Mouse (Mus musculus) cerebellum, adult 9-11 months (tissue): ENCODE data around the gene Smad9.

ENCODE experiments used
- DNase-seq: peaks from one replicate; pipeline ENCODE4 v3.0.0; 2022

Smad9 gene

DNA sequence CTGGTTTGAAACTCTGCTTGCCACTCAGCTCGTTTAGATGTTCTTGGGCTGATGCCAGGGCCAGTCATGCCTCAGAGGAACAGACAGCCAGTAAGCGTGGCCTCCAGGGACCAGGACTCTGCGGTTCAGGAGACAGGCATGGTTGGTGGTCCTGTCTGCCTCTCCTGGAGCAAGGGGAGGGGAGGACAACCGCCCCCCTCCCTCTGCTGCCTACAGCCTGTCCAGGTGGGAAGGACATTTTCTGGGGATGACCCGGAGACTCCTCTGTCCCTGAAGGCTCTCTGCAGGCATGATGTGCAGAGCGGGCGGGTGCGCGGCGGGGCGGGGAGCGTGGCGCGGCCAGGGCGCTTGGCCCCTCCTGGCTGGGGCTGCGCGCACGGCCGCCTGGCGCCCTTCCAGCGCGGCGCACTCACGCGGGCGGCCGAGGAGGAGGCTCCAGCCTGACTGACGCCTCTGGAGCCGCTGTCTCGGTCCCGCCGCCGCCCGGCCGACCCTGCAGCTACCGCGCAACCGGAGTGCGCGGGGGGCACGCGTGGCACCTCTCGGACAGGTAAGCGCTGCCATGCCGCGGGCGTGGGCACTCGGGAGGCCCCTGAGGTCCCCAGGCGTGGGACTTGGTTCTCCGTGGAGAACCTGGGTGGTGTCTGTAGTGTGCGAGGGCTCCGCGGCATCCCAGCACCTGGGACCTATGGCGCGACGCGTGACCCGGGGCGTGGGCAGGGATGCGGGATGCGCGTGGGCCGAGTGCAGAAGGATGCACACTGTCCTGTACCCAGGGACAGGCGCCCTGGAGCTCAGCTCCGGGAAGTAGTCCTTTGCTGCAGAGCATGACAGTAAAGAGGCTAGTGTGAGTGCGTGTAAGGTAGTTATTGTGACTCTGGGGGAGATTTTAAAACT, at the start of gene Smad9:
TSS of gene Smad9 (plus strand) at position 438 of the 897 bp plus-strand sequence.
- peak; percentile 85 for DNase-seq

DNA sequence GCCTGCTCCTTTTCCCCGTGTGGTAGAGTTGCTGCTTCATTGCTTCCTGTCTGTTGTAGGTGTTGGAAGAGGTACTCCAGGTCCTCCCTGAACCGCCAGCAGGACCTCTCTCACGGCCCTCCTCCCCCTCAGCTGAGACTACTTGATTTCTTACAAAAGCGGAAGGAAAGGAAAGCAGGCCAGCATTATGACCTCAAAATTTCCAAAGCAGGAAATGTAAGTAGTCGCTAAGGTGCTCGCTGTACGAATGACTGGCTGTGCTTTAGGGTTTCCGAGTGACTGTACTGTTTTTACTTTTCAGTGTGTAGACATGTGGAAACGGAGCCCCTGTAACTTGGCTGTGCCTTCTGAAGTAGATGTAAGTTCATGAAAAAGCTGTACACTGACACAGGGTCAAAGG, 46.4 kb upstream of the Smad9 start:
- DNase-seq: no peak

DNA sequence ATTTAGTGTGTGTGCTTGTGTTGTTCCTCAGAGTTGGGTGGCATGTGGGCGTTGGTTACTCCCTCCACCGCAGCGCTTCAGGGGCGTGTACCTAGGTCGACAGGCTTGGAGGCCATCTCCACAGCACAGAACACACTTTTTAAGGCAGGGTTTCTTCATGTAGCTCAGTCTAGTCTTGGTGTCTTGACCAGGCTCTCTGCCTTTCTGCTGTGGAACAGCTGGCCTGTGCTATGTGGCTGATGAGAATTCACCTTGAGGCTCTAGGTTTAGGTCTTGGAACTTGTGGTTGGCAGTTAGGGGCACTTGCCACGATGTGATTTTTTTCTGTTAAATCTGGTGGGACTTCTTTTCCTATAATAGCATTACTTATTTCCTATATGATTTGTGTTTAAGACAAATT, 41.1 kb upstream of the Smad9 start, which contains the start of gene Gm21958:
TSS of gene Gm21958 (minus strand) at position 101 of the 400 bp plus-strand sequence.
- DNase-seq: no peak

DNA sequence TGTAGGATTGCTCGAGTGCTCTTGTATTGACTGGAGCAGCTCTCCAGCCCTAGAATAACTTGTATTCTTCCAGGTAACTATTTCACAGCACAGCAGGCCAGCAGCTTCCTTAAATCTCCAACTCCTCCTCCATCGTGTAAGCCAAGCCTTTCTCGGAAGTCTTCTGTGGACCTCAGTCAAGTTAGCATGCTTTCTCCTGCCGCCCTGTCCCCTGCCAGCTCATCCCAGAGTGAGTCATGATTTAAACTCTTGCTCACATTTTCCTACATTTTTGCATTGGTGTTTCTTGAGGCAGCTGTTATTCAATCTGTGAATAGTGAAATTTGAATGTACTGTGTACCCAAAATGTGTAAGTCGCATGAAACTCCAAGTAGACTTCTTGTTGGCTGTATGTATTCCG, 39.9 kb upstream of the Smad9 start:
- no peak for DNase-seq

DNA sequence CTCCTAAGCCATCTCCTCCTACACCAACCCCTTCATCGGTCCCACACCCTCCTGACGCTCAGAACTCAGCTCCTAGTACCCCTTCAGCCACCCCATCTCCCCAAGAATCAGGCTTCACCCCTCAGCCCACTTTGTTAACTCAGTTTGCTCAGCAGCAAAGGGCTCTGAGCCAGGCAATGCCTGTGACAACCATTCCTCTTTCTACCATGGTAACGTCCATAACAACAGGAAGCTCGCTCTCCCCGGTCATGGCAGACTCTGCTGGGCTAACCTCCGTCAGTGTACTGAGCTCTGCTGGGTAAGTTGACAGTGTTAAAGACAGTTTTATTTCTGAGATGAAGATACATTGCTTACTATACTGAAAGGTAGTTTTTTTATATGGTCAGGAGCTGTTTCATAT, 38.0 kb upstream of the Smad9 start:
- DNase-seq: no peak

DNA sequence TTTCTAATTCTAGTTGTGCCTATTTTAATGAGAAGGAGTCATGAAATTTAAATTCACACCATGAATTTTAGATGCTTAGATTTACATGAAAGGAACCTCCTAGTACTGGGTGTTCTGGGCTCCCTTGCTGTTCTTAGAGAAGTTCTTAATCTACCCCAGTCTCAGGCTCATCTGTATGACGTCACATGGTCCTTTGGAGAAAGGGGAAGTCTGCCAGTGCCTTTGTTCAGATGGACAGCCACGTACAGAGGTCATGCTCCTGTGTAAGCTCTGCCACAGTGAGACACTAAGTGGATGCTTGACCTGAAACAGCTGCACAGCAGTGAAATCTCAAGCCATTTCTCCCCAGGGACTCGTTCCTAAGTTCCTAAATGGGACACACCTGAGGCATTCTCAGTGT, 36.4 kb upstream of the Smad9 start:
- DNase-seq: no peak

DNA sequence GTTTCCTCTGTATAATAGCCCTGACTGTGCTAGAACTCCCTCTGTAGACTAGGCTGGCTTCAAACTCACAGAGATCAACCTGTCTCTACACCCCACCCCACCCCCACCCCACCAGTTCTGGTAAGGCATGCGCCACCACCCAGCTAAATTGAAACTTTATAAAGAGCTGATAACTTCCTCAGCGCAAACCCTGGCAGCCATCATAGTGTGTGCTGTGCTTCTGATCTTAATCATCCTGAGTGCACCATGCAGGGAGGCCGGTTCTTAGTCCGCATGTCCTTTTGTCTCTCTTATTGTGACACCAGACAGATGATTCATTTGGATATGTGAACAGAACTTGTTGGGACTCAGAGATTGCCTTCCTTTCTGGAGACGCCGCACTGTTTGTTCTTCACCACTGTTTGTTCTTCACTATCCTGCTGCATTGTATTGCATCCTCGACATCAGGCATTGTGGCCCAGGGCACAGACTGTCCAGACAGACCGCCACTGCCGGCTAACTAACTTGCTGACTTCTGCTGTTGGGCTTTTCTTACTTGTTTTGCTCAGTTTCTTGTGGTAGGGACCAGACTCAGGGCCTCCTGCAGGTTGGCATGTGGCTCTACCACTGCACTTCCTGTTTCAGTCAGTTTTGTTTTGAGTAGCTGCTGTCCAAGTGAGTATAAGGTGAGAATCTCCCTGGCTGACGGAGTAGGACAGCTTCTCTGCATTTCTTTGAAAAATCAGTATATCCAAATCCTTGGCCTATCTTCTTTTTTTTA, 31.5 kb upstream of the Smad9 start:
- no peak for DNase-seq

DNA sequence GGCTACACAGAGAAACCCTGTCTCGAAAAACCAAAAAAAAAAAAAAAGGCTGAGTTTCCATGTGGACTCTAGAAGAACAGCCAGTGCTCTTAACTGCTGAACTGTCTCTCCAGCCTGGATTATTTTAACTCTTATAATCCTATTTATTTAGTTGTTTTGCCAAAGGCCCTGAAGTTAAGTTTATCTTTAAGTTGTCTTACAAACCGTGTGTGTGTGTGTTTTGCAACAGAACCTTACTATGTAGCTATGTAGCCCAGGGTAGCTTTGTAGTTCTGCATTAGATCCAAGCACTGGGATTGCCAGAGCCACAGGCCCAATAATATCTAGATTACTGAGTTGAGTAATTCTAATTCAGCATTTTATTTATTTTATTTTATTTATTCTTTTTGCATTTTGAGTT, 30.0 kb upstream of the Smad9 start:
- DNase-seq: no peak

DNA sequence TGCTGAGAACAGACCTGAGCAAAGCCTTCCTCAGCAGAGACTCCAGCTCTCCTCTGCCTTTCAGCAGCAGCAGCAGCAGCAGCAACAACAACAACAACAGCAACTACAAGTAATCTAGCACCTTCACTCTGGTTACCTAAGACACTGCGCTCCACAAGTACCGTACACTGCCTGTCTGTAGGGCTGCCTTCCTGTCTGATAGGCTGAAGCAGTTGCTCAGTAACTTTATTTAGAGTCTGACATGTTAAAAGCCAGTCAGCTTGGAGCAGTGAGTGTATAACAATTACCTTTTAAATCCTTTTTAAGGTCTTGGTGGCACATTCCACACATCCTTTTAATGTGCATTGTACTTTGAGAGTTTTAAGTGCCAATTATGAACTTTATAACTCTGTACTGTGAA, 27.8 kb upstream of the Smad9 start:
- DNase-seq: no peak

DNA sequence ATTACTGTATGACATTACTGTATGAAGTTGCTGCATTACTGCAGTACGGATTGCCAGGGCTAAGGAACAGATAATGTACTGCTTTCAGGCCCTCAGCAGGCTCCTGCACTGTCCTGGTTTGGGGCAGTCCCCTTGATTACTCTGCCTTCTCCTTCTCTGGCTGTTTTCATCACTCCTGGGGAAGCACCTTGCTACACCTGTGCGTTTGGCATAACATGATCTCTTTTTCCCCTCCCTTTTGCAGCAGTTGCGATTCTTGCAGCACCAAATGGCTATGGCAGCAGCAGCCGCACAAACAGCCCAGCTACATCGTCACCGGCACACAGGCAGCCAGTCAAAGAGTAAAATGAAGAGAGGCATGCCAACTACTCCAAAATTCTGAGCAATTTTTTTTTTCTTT, 27.3 kb upstream of the Smad9 start:
- DNase-seq: no peak

DNA sequence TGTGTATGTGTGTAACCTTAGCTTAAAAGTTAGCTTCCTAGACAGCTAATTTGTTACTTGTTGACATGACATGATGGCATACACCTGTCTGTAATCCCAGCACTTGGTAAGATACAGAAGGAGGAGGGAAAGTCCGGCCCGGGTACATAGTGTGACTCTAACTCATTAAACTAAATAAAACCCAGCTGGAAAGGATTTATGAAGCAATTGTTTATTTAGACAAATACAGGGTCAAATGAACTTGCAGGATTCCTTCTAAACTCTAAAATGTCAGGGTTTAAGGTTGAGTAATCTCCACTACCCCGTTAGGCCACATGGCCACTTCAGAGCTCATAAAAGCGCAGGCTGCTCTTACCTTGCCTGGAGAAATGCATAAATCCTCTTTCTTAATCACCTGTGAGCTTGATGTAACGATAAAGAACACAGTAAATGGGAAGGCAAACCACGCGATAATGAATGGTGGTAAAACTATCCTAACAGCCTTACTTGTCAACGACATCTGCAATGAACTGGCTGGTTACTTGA, 23.7 kb upstream of the Smad9 start:
- no peak for DNase-seq

DNA sequence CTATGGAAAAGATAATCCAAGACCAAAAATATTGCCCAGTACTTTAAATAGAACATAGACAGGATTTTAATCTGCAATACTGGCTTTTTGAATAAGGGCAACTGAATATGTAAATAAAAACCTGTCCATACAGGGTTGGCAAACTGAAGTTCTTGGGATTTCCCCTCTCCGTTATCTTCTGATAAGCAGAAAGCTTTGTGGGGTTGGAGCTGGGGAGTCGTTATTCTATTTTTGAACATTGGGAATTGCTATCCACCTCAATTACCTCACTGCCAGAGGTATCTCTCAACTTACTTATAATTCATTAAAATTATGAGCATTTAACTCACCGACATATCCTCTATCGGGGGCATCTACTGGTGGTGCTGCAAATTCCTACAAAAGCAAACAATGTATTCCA, 23.0 kb upstream of the Smad9 start:
- DNase-seq: no peak

DNA sequence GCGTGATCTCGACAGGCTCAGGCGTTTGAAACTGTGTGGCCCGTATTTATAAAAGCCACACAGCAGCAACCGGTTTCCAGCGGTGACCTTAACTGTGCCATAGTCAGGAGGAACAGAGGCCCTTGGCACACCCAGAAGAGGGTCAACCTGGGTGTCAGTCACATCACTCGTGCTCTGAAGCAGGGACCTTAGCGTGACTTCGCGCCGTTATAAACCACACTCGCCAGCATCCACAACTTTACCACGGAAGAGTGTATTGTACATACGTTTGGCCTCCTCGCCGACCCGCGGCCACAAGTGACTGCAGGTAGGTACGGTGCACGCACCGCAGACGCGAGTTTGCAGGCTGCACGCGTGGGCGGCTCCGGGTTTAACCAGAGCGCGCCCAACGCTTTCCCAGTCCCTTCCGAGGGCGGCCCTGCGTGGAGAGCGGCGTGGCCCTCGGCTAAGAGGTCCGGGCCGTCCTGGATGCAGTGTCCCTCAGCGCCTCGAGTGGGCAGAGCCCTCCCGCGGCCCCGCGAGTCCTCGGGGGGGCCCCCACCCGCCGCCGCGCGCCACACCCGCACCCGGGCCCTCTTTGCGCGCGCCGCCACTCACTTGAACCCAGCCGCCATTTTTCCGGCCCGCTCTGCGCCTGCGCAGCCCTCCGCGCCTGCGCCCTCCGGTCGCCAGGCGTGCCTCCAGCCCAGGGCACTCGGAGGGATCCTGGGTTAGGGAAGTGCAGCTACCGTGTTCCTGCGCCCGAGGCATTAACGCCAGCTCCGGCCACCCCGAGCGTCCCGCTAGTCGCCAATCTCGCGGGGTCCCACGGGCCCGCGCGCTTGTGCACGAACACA, 20.8 kb upstream of the Smad9 start:
- no peak for DNase-seq

DNA sequence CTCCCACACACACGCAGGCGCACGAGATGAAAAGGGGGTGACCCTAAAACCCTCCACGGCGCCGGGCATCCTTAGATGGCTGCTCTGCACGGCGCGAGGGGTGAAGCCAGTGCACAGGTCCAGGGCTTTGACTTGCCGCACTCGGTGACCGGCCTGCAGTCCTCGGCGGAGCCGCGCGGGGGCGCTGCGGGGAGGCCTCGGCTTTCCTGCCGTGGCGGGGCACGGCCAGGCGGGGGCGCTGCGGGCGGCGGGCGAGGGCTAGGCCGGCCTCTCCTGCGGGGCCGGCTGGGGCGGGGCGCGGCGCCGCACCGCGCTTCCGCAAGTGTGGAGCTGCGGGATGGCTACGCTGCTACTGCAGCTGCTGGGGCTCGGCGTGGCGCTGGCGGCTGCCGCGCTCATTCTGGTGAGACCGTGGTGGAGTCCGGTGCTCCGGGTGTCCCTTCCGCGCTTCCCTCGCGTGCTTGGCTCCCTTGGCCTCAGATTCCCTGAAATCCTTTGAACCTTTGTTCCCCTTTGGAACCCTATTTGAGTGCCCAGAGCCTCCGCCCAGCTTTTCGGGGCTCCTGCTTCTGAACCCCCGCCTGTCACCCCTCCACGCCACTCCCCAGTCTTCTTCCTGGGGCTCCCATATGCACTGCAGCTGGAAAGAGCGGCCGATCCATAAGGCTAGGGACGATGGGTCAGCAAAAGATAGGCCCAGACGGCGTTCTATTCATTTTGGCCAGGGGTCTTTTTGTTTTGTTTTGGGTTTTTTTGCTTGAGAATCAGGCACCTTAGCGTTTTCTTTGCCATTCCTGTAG, 19.9 kb upstream of the Smad9 start, which contains the start of the genes Exosc8 and Alg5:
TSS of gene Exosc8 (minus strand) at position 147 of the 800 bp plus-strand sequence.
TSS of gene Alg5 (plus strand) at position 293 of the 800 bp plus-strand sequence.
- peak; percentile 91 for DNase-seq

DNA sequence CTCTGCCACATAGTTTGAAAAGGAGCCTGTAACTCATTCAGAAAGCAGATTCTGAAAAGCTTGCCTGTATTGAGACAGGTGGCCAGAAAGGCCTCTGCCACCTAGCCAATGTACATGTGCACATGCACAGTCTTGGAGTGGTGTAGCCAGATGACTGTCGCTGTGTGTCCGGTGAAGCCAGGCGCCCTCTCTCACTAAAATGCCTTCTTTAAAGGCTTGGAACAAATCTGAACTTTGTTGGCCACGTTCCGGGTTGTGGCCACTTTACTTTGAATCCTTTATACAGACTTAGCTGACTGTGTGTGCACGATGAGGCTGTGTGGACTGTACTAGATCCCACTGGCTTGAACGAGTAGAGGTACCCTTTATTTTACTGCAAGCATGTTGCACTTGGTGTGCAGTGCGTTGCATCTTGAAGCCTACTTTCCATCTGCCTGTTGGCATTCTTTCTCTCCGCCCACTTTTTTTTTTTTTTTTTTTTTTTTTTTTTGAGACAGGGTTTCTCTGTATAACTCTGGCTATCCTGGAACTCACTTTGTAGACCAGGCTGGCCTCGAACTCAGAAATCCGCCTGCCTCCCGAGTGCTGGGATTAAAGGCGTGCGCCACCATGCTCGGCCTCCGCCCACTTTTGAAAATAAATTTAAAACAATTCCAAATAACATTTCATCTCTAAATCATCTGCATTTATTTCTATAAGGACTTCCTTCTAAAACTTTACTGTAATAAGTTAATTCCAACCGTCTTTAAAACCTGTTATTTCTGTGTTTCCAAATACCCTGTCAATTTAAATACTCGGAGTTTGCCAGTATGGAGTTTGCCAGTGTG, 19.1 kb upstream of the Smad9 start:
- peak; percentile 48 for DNase-seq

DNA sequence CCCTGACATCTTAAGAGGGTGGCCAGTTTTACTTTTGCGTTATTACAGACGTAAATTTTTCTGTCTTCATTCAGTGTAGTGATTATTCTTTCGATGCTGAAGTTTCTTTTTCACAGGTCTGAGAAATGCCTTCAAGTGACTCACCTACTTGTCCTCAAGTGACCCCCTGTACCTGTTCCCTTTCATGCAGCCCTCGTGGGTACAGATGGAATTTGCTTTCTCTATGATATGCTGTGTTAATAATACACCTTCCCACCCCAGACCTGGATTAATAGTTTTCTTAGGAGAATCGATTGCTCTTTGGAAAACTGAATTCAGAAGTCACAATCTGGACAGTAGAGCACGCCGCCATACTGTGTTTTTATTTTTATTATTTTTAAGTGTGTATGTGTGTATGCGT, 18.1 kb upstream of the Smad9 start:
- no peak for DNase-seq

DNA sequence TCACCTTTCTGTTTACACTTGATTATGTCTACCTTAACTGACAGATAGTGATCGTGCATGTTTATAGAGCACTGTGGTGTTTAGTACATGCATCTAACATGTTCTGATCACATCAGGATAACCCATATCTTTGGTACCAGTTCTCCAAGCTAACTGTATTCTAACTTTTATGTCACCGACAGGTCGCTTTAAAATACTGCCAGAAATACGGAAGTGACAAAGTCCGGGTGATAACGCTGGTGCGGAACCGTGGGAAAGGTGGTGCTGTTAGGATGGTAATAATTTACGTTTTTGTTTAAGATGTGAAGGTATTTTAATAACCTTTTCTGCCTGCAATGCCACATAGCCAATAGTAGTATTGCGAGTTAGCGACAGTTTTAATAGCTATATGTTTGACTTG, 13.4 kb upstream of the Smad9 start:
- no peak for DNase-seq

DNA sequence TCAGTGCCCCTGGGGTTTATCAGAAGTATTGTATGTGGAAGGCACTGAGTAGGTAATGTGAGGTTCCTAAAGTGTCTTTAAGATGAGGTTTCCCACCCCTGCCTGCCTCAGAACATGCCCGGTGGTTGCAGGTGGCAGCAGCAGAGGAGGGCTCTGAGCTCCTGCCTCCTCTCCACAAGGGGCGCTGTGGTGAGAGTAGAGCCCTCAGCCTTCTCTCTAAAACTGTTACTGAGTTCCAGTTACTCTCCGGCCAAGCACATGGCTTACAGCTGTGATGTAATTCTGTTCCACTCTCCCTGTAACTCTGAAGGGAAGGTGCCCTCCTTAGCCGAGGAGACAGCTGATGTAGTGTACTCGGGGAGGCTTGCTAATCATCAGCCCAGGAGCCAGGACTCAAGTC, 9.6 kb upstream of the Smad9 start:
- no peak for DNase-seq

DNA sequence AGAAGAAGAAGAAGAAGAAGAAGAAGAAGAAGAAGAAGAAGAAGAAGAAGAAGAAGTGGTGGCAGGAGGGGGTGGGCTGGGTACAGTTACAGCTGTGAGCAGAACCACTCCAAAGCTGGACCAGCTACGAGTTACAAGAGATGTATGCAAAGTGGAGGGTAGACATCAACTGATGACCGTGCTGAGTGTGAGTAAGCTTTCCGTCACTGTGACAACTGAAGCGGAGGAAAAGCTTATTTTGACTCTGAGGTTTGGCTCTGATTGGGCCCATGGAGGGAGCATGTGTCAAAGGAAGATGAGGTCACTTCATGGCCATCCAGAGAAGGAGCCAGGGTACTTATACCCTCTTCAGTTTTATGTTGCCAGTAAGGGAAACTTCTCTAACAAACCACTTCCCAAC, 2.0 kb upstream of the Smad9 start:
- DNase-seq: no peak

DNA sequence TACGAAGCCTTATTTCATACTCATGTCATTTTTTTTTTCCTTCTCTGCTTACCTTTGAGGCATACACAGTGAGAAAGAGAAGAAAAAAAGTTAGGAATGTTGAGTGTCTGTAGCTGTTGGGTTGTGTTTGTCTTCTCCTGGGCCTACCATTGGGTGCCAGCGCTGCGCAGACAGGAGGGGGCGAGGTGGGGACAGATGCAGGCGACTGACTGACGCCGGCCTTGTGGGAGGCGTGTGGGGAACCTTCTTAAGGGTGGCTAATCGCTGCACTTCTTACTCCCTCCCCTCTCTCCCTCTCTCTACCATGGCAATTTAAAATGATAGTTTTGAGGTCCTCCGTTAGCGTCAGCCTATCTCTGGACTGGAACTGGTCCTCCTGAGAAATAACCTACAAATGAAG, 676 bp downstream of the Smad9 start:
- peak; percentile 53 for DNase-seq

DNA sequence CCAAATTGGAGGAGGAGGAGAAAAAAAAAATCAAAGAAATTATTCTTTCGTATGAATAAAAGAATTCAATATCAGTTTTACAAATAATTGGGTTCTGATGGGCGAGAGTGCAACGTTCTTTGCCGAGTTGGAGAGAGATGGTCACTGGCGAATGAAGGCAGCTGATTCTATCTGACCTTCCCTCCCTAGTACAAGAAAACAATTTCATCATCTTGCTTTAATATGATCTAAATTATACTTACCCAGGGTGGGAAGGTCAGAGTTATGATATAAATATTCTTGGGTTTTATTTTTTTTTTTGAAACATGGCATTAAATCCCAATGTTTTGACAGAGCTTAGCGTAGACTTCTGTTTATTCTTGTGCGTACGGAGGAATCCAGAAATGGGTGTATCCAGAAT, 2.1 kb downstream of the Smad9 start:
- DNase-seq: no peak
